Mouse (Mus musculus): ENCODE results near the gene Hip1r.

GRCm38 (mm10) chr5:123975668-123976180 lies 2.3 kb downstream of the Hip1r start:
- TF ChIP-seq POLR2A (IDR thresholded peaks at IDR 0.05; ENCODE audit: insufficient read depth, low read depth, low read length) (no peak), CTCF (IDR thresholded peaks at IDR 0.05; ENCODE audit: insufficient read depth, low read depth, low read length) (no peak)
